ENCODE assay signal across 9 mouse cellular contexts in the genomic region with DNA sequence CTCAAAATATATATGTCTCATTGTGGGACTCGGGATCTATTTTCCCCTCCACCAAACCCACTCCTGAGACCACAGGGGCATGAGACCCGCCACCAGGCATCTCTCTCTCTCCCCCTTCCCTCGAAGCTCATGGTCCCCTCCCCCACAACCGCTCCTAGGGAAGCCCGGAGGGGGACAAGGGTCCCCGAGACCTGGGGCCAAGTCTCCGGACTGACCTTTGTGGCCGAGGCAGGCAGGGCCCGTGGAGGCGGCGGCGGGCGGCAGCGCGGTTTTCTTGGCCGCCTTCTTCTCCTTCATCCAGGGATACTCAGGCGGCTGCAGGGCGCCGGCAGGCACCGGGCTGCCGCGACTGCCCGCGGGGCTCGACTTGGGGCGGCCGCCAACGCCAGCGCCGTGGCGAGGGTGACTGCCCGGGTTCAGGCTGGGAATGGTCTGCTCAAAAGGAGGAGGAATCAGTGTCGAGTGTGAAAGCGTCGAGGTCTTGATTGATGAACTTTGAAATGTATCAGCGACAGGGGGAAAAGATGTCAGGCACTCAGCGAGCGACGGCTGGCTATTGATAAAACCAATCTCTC. TPM values are rescaled to one million over a fixed set of nuclear protein-coding genes. Genes with fewer than 3 reads are reported as not detected.
DNase-seq lines count a peak whose midpoint lies in the region; ATAC-seq lines count a peak whose summit lies in the region.
"Had no signal": no experiment of that assay in that cellular context is flagged by ENCODE, and none has a peak within 500 bp of the region (broad histone marks: within the 10 kb centered on the region; RNA-seq: fewer than 3 reads in every experiment).

No protein-coding gene starts in this region.

- peak overlapping the region; percentile 72 for H3K9ac ChIP-seq in heart, embryonic 13.5 days
- H3K9ac ChIP-seq in kidney, embryonic 15.5 days, result peak overlapping the region; percentile 54
- no peak overlapping the region for H3K9ac ChIP-seq in forebrain, embryonic 16.5 days (replicated peaks; ENCODE audit: low read depth, low read length)

- peaks cover 15% of the 10 kb centered on the region for H3K4me1 ChIP-seq in heart, embryonic 13.5 days
- peaks cover 9% of the 10 kb centered on the region for H3K4me1 ChIP-seq in brown adipose tissue, adult 24 weeks (ENCODE audit: control insufficient read depth, insufficient read depth, insufficient read length, low read length)
- peaks cover 94% of the 10 kb centered on the region for H3K4me1 ChIP-seq in kidney, embryonic 15.5 days
- H3K4me1 ChIP-seq in forebrain, embryonic 16.5 days (replicated peaks; ENCODE audit: control insufficient read depth, insufficient read depth, low read length), result no peaks in the 10 kb centered on the region

- H3K27me3 ChIP-seq in heart, embryonic 13.5 days (replicated peaks), result peaks cover 98% of the 10 kb centered on the region
- no peaks in the 10 kb centered on the region for H3K27me3 ChIP-seq in kidney, embryonic 15.5 days
- H3K27me3 ChIP-seq in forebrain, embryonic 16.5 days (replicated peaks; ENCODE audit: control insufficient read depth, insufficient read depth, low read length), result peaks cover 85% of the 10 kb centered on the region

- H3K36me3 ChIP-seq in heart, embryonic 13.5 days, result no peaks in the 10 kb centered on the region
- no peaks in the 10 kb centered on the region for H3K36me3 ChIP-seq in kidney, embryonic 15.5 days
- no peaks in the 10 kb centered on the region for H3K36me3 ChIP-seq in forebrain, embryonic 16.5 days (ENCODE audit: control insufficient read depth, insufficient read depth)

- H3K27ac ChIP-seq in heart, embryonic 13.5 days (replicated peaks), result peak overlapping the region; percentile 79
- H3K27ac ChIP-seq in brown adipose tissue, adult 24 weeks (replicated peaks; ENCODE audit: low read depth, low read length), result peak overlapping the region; percentile 89
- peak overlapping the region; percentile 90 for H3K27ac ChIP-seq in kidney, embryonic 15.5 days
- no peak overlapping the region for H3K27ac ChIP-seq in forebrain, embryonic 16.5 days (ENCODE audit: low read length)

- no peaks in the 10 kb centered on the region for H3K9me3 ChIP-seq in heart, embryonic 13.5 days
- H3K9me3 ChIP-seq in kidney, embryonic 15.5 days (replicated peaks), result no peaks in the 10 kb centered on the region
- H3K9me3 ChIP-seq in forebrain, embryonic 16.5 days (ENCODE audit: control insufficient read depth, low read length), result no peaks in the 10 kb centered on the region

- peak overlapping the region; percentile 59 for H3K4me2 ChIP-seq in heart, embryonic 13.5 days
- H3K4me2 ChIP-seq in kidney, embryonic 15.5 days, result peak overlapping the region; percentile 77
- H3K4me2 ChIP-seq in forebrain, embryonic 16.5 days (ENCODE audit: low read length), result no peak overlapping the region

- DNase-seq in heart, postnatal 10 days, result no peak
- peak; percentile 89 for DNase-seq in neural tube, embryonic 10.5 days (ENCODE audit: extremely low spot score, low spot score)
- no peak for DNase-seq in left cerebral cortex, postnatal 10 days (ENCODE audit: extremely low spot score in 1 of 2, low spot score in 2 of 2)

- H3K4me3 ChIP-seq in heart, embryonic 13.5 days, result peak overlapping the region; percentile 51
- peak overlapping the region; percentile 92 for H3K4me3 ChIP-seq in brown adipose tissue, adult 24 weeks (ENCODE audit: insufficient read depth, low read depth, low read length)
- peak overlapping the region; percentile 44 for H3K4me3 ChIP-seq in kidney, embryonic 15.5 days (replicated peaks)
- no peak overlapping the region for H3K4me3 ChIP-seq in forebrain, embryonic 16.5 days (replicated peaks; ENCODE audit: low read length)

- no peak for ATAC-seq in heart, embryonic 13.5 days (ENCODE audit: extremely low read depth, insufficient number of reproducible peaks, low FRiP score, low TSS enrichment)
- no peak for ATAC-seq in kidney, embryonic 15.5 days (replicated peaks; ENCODE audit: low FRiP score)
- no peak for ATAC-seq in megakaryocyte progenitor cell, adult 5-6 weeks (replicated peaks; ENCODE audit: poor library complexity)
- ATAC-seq in forebrain, embryonic 16.5 days, result no peak

- intact Hi-C loops in heart, postnatal 10 days (cut with DNase I), result loop anchor here (5.0 kb wide), 2 partner anchors 153 to 992 kb away; no protein-coding TSS in a partner anchor
- intact Hi-C loops in left cerebral cortex, postnatal 10 days (cut with DNase I), result no loop called here

- 4% methylated on average over 39 of the region's 39 CpGs for WGBS in heart, embryonic 13.5 days
- WGBS in kidney, embryonic 15.5 days, result 2% methylated on average over 39 of the region's 39 CpGs
- under 1% methylated on average over 39 of the region's 39 CpGs for WGBS in forebrain, embryonic 16.5 days

RNA-seq across cellular contexts. Expression of a gene that starts 0.5 kb away (rescaled TPM):
- 1.5 and 2.5 TPM in 2 replicates for polyA plus RNA-seq in heart, embryonic 13.5 days (2015; fragmentation: Nextera tagmentation; extraction: Ambion mirVana)
- 1 to 10 TPM in 1 of 2 experiments, under 1 TPM in 1; 0.98 to 1.0 TPM for total RNA-seq in heart, postnatal 10 days (2021)
- 2.9 TPM in 1 of 2 replicates, not detected in the other for polyA plus RNA-seq in brown adipose tissue, adult 24 weeks (2012; ENCODE audit: insufficient read depth, insufficient read length, missing spikeins)
- polyA plus RNA-seq in kidney, embryonic 15.5 days (2015; fragmentation: Nextera tagmentation; extraction: Ambion mirVana), result 2.2 and 3.6 TPM in 2 replicates
- total RNA-seq in megakaryocyte progenitor cell, adult 5-6 weeks (2015), result 0.86 TPM in 1 of 2 replicates, not detected in the other
- total RNA-seq in megakaryocyte progenitor cell, adult 5-6 weeks (2017), result 0.34 TPM in 1 of 2 replicates, not detected in the other
- not detected for total RNA-seq in left cerebral cortex, postnatal 10 days (2021)
- polyA plus RNA-seq in forebrain, embryonic 16.5 days (2015; fragmentation: Nextera tagmentation; extraction: Ambion mirVana), result not detected in 2 replicates
- total RNA-seq: MEL had no signal

RNA-seq across cellular contexts. Expression of a gene that starts 6.0 kb away (rescaled TPM):
- 0.97 and 1.6 TPM in 2 replicates for polyA plus RNA-seq in heart, embryonic 13.5 days (2015; fragmentation: Nextera tagmentation; extraction: Ambion mirVana)
- under 1 TPM; 0.22 to 0.30 TPM for total RNA-seq in heart, postnatal 10 days (2021)
- 0.50 and 0.99 TPM in 2 replicates for polyA plus RNA-seq in brown adipose tissue, adult 24 weeks (2012; ENCODE audit: insufficient read depth, insufficient read length, missing spikeins)
- 0.64 and 0.81 TPM in 2 replicates for polyA plus RNA-seq in kidney, embryonic 15.5 days (2015; fragmentation: Nextera tagmentation; extraction: Ambion mirVana)
- total RNA-seq in megakaryocyte progenitor cell, adult 5-6 weeks (2015), result 0.15 and 0.17 TPM in 2 replicates
- total RNA-seq in megakaryocyte progenitor cell, adult 5-6 weeks (2017), result 0.10 TPM in 1 of 2 replicates, not detected in the other
- not detected for total RNA-seq in left cerebral cortex, postnatal 10 days (2021)
- not detected in 2 replicates for polyA plus RNA-seq in forebrain, embryonic 16.5 days (2015; fragmentation: Nextera tagmentation; extraction: Ambion mirVana)
- total RNA-seq: MEL had no signal

RNA-seq across cellular contexts. Expression of a gene that starts 13.2 kb away (rescaled TPM):
- 0.15 and 0.33 TPM in 2 replicates for polyA plus RNA-seq in heart, embryonic 13.5 days (2015; fragmentation: Nextera tagmentation; extraction: Ambion mirVana)
- total RNA-seq in heart, postnatal 10 days (2021), result under 1 TPM; 0.10 to 0.17 TPM
- not detected in 2 replicates for polyA plus RNA-seq in brown adipose tissue, adult 24 weeks (2012; ENCODE audit: insufficient read depth, insufficient read length, missing spikeins)
- polyA plus RNA-seq in kidney, embryonic 15.5 days (2015; fragmentation: Nextera tagmentation; extraction: Ambion mirVana), result 2.1 and 2.4 TPM in 2 replicates
- not detected in 2 replicates for total RNA-seq in megakaryocyte progenitor cell, adult 5-6 weeks (2015)
- not detected in 2 replicates for total RNA-seq in megakaryocyte progenitor cell, adult 5-6 weeks (2017)
- total RNA-seq in left cerebral cortex, postnatal 10 days (2021), result not detected
- not detected in 2 replicates for polyA plus RNA-seq in forebrain, embryonic 16.5 days (2015; fragmentation: Nextera tagmentation; extraction: Ambion mirVana)
- total RNA-seq: MEL had no signal

RNA-seq across cellular contexts. Expression of a gene that starts 27.4 kb away (rescaled TPM):
- 0.71 and 0.74 TPM in 2 replicates for polyA plus RNA-seq in heart, embryonic 13.5 days (2015; fragmentation: Nextera tagmentation; extraction: Ambion mirVana)
- total RNA-seq in heart, postnatal 10 days (2021), result 1 to 10 TPM in 1 of 2 experiments, under 1 TPM in 1; 0.69 to 1.3 TPM
- polyA plus RNA-seq in brown adipose tissue, adult 24 weeks (2012; ENCODE audit: insufficient read depth, insufficient read length, missing spikeins), result 14.0 and 26.4 TPM in 2 replicates
- 1.5 and 1.8 TPM in 2 replicates for polyA plus RNA-seq in kidney, embryonic 15.5 days (2015; fragmentation: Nextera tagmentation; extraction: Ambion mirVana)
- 0.88 and 1.9 TPM in 2 replicates for total RNA-seq in megakaryocyte progenitor cell, adult 5-6 weeks (2015)
- total RNA-seq in megakaryocyte progenitor cell, adult 5-6 weeks (2017), result 0.71 and 1.3 TPM in 2 replicates
- total RNA-seq in left cerebral cortex, postnatal 10 days (2021), result not detected
- polyA plus RNA-seq in forebrain, embryonic 16.5 days (2015; fragmentation: Nextera tagmentation; extraction: Ambion mirVana), result not detected in 2 replicates
- total RNA-seq: MEL had no signal

RNA-seq across cellular contexts. Expression of a gene that starts 40.2 kb away (rescaled TPM):
- polyA plus RNA-seq in heart, embryonic 13.5 days (2015; fragmentation: Nextera tagmentation; extraction: Ambion mirVana), result 3.6 and 5.9 TPM in 2 replicates
- total RNA-seq in heart, postnatal 10 days (2021), result 1 to 10 TPM; 1.2 to 1.6 TPM
- 35.9 and 39.4 TPM in 2 replicates for polyA plus RNA-seq in brown adipose tissue, adult 24 weeks (2012; ENCODE audit: insufficient read depth, insufficient read length, missing spikeins)
- polyA plus RNA-seq in kidney, embryonic 15.5 days (2015; fragmentation: Nextera tagmentation; extraction: Ambion mirVana), result 11.0 and 11.5 TPM in 2 replicates
- 2.3 and 3.1 TPM in 2 replicates for total RNA-seq in megakaryocyte progenitor cell, adult 5-6 weeks (2015)
- total RNA-seq in megakaryocyte progenitor cell, adult 5-6 weeks (2017), result 0.83 and 1.1 TPM in 2 replicates
- total RNA-seq in left cerebral cortex, postnatal 10 days (2021), result not detected
- polyA plus RNA-seq in forebrain, embryonic 16.5 days (2015; fragmentation: Nextera tagmentation; extraction: Ambion mirVana), result not detected in 2 replicates
- total RNA-seq: MEL had no signal
